Mouse (Mus musculus) forebrain, embryonic 16.5 days (tissue): ENCODE data around the gene Ilf2. TPM values are rescaled to one million over a fixed set of nuclear protein-coding genes. Genes with fewer than 3 reads are reported as not detected.

Source experiments
- ATAC-seq: fragments of 200-750 bp; cut with Nextera tagmentation; 2 replicates; pipeline ENCODE4 v1.8.0; 2017; ENCODE audit warnings: mild to moderate bottlenecking, moderate library complexity
- H3K27ac ChIP-seq: fragments of 300-500 bp; sonication (generic); 2 replicates; pipeline ENCODE4 v1.5.1; 2014; ENCODE audit warnings: low read length, control low read depth
- H3K27me3 ChIP-seq: fragments of 300-500 bp; sonication (generic); replicated peaks from 2 replicates; pipeline ENCODE4 v1.6.1; 2014; ENCODE audit warnings: low read length; ENCODE audit not compliant: control insufficient read depth, insufficient read depth
- H3K36me3 ChIP-seq: fragments of 300-500 bp; sonication (generic); 2 replicates; pipeline ENCODE4 v1.6.1; 2014; ENCODE audit not compliant: control insufficient read depth, insufficient read depth
- H3K4me1 ChIP-seq: fragments of 300-500 bp; sonication (generic); replicated peaks from 2 replicates; pipeline ENCODE4 v1.6.1; 2014; ENCODE audit warnings: low read length; ENCODE audit not compliant: control insufficient read depth, insufficient read depth
- H3K4me2 ChIP-seq: fragments of 300-500 bp; sonication (generic); 2 replicates; pipeline ENCODE4 v1.6.1; 2014; ENCODE audit warnings: mild to moderate bottlenecking, low read length, control low read depth
- H3K4me3 ChIP-seq: fragments of 300-500 bp; sonication (generic); replicated peaks from 2 replicates; pipeline ENCODE4 v1.5.1; 2014; ENCODE audit warnings: mild to moderate bottlenecking, low read length, control low read depth
- H3K9ac ChIP-seq: fragments of 300-500 bp; sonication (generic); replicated peaks from 2 replicates; pipeline ENCODE4 v1.6.1; 2014; ENCODE audit warnings: low read depth, low read length, control low read depth
- H3K9me3 ChIP-seq: fragments of 300-500 bp; sonication (generic); 2 replicates; pipeline ENCODE4 v1.6.1; 2016; ENCODE audit warnings: low read length; ENCODE audit not compliant: control insufficient read depth
- WGBS: fragments of 180-500 bp; shearing (Covaris S2); extraction: QIAGEN DNeasy Blood & Tissue Kit; methylation state at CpG from one replicate; pipeline ENCODE4 v1.1.7; 2014; 5-methylcytosine and 5-hydroxymethylcytosine counted together
- polyA plus RNA-seq: library from polyadenylated mRNA; unstranded; fragments of >200 nt; fragmentation: Nextera tagmentation; extraction: Ambion mirVana; gene quantifications from 2 replicates; pipeline ENCODE4 v1.2.1, GENCODE M21; 2015

Gene Ilf2
- polyA plus RNA-seq, 1 experiment from 2014 or later, result 331 TPM

DNA sequence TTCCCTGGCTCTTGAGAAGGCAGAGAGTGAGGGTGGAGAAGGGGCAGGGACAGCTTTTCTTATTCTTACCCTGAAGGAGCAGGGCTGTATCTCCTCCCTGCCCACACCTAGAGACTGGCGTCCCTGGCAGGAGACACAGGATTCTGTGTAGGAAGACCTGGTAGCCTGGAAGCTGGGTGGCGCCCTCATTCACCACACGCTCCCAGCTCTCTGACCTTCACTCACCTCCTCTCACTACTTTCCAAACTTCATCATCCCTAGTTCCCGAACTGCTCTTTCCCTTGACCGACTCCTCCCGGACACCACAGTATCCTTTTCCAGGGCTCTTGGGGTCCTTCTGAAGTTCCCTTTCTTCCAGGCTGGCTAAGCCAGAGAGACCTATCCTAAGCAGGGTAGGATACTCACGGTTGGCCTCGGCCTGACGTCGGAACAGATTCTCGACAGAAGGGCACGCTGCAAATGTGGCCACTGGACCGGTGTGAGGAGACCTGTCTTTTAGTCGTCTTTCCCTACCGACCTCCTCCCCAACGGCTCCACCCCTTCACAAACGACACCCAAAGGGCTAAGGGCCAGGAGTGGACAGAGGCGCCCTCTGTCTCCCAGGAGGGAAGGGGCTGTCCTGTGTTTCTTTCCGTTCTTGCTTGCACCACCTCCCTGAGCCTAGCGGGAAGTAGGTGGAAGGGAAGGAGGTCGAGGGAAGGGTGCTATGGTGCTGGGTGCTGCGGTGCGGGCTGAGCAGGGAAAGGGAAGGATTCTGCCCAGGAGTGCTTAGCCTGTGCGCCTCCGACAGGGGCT lies 38.1 kb downstream of the Ilf2 start, which contains the start of the genes S100a1 and S100a13:
Gene S100a1, minus strand, starts transcription at position 597 of the 795 bp plus-strand sequence.
Gene S100a13, plus strand, starts transcription at position 640 of the 795 bp plus-strand sequence.
- Histone ChIP-seq H3K4me1 (peaks cover 10% of the 10 kb centered on the region; the same call in 1 of the 2 replicates), H3K27me3 (peaks cover 10% of the 10 kb centered on the region), H3K36me3 (no peaks in the 10 kb centered on the region), H3K9ac (peak within 1 kb of the TSS; percentile 36; the same call in 1 of the 2 replicates), H3K9me3 (no peaks in the 10 kb centered on the region), H3K27ac (no peak within 1 kb of the TSS), H3K4me2 (peak within 1 kb of the TSS; percentile 57), H3K4me3 (peak within 1 kb of the TSS; percentile 26)
- 6% methylated on average over 25 of the region's 25 CpGs for WGBS
- peak; percentile 16; the same call in 1 of the 2 replicates for ATAC-seq

DNA sequence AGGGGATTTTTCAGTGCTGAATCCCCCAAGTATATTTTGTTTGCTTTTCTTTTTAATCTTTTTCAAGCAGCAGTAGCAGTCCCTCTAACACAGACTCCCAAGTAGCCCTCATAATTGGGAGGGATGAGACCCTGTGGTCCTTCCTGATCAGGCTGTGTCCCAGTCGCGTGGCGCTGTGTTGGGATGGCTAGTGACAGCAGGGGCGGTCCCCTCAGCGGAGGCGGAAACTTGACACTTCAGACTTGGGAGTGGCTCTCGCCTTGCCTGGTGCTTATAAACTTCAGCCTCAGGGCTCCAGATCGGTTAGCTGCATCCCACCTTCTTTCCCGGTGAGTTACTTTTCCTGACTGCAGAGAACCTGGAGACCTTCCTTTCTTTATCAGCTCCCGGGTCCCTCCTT lies 38.8 kb downstream of the Ilf2 start:
- 2% methylated on average over 10 of the region's 10 CpGs for WGBS
- peak overlapping the region; percentile 57 for H3K4me2 ChIP-seq
- ATAC-seq, result peak; percentile 63

DNA sequence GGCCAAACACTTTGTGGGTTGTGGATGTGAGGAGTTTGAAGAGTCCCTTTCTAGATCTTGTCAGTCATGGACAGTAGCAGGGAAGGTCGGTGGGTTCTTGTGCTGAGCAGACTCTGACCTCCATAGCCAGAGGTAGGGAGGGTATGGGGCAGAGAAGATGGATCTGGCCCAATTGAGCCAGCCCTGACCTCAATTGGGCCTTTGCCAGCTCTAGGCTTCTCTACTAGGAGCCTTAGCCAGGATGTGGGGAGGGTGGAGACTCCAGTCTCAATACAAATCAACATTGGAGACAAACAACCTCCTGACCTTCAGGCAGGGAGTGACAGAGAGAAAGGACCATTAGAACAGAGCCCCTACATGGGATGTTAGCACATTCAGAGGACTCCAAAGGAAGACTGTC lies 39.3 kb downstream of the Ilf2 start:
- no peak for ATAC-seq
- H3K4me1 ChIP-seq, result peaks cover 8% of the 10 kb centered on the region; the same call in 1 of the 2 replicates
- H3K36me3 ChIP-seq, result no peaks in the 10 kb centered on the region
- WGBS, result 37% methylated on average over 1 of the region's 1 CpGs
- peaks cover 10% of the 10 kb centered on the region for H3K27me3 ChIP-seq
- H3K4me2 ChIP-seq, result peak overlapping the region; percentile 57
- peak overlapping the region; percentile 26 for H3K4me3 ChIP-seq
- H3K27ac ChIP-seq, result no peak overlapping the region
- no peaks in the 10 kb centered on the region for H3K9me3 ChIP-seq
- no peak overlapping the region for H3K9ac ChIP-seq

More for the DNA sequence above, 38.8 kb downstream of the Ilf2 start:
- peaks cover 10% of the 10 kb centered on the region for H3K27me3 ChIP-seq
- peak overlapping the region; percentile 26 for H3K4me3 ChIP-seq
- H3K9me3 ChIP-seq, result no peaks in the 10 kb centered on the region
- no peak overlapping the region for H3K27ac ChIP-seq
- H3K4me1 ChIP-seq, result peaks cover 9% of the 10 kb centered on the region; the same call in 1 of the 2 replicates
- peak overlapping the region; percentile 36; the same call in 1 of the 2 replicates for H3K9ac ChIP-seq
- H3K36me3 ChIP-seq, result no peaks in the 10 kb centered on the region

- ATAC-seq, result no peak
- WGBS, result 94% methylated on average over 4 of the region's 4 CpGs
- Histone ChIP-seq H3K4me2 (no peak overlapping the region), H3K4me1 (peaks cover 8% of the 10 kb centered on the region; the same call in 1 of the 2 replicates), H3K27ac (no peak overlapping the region), H3K9me3 (no peaks in the 10 kb centered on the region), H3K36me3 (no peaks in the 10 kb centered on the region), H3K9ac (no peak overlapping the region), H3K27me3 (peaks cover 10% of the 10 kb centered on the region), H3K4me3 (no peak overlapping the region)
Observed at GRCm38 (mm10) chr3:90515789-90516188, 39.9 kb downstream of the Ilf2 start.

GRCm38 (mm10) chr3:90517711-90518110 lies 41.8 kb downstream of the Ilf2 start:
- peaks cover 10% of the 10 kb centered on the region for H3K27me3 ChIP-seq
- H3K27ac ChIP-seq, result no peak overlapping the region
- H3K4me3 ChIP-seq, result no peak overlapping the region
- no peak overlapping the region for H3K9ac ChIP-seq
- H3K4me2 ChIP-seq, result no peak overlapping the region
- ATAC-seq, result no peak
- WGBS, result 87% methylated on average over 4 of the region's 4 CpGs
- H3K9me3 ChIP-seq, result no peaks in the 10 kb centered on the region
- no peaks in the 10 kb centered on the region for H3K36me3 ChIP-seq
- peaks cover 8% of the 10 kb centered on the region; the same call in 1 of the 2 replicates for H3K4me1 ChIP-seq

DNA sequence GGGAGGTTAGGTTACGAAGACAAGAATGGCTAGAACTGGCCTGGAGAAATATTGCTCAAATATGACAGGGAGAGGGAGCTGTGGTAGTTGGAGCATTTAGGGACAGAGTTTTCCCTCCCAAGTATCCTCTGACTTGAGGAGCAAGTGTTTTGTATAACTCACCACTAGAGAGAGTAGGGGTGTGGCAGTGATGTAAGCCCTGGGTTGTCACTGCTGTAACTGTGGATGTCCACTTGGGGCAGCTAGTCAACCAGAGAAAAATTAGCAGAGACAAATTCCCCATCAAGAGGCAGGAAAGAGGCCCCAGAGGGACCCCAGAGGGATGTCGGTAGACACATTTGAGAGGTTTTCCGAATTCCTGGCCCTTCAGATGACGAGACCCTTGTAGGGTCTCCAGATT lies 49.5 kb downstream of the Ilf2 start:
- H3K9me3 ChIP-seq, result no peaks in the 10 kb centered on the region
- H3K27ac ChIP-seq, result no peak overlapping the region
- ATAC-seq, result no peak
- no peak overlapping the region for H3K4me3 ChIP-seq
- WGBS, result 73% methylated on average over 4 of the region's 4 CpGs
- H3K4me2 ChIP-seq, result no peak overlapping the region
- H3K9ac ChIP-seq, result no peak overlapping the region
- no peaks in the 10 kb centered on the region for H3K36me3 ChIP-seq
- H3K4me1 ChIP-seq, result no peaks in the 10 kb centered on the region
- no peaks in the 10 kb centered on the region for H3K27me3 ChIP-seq

DNA sequence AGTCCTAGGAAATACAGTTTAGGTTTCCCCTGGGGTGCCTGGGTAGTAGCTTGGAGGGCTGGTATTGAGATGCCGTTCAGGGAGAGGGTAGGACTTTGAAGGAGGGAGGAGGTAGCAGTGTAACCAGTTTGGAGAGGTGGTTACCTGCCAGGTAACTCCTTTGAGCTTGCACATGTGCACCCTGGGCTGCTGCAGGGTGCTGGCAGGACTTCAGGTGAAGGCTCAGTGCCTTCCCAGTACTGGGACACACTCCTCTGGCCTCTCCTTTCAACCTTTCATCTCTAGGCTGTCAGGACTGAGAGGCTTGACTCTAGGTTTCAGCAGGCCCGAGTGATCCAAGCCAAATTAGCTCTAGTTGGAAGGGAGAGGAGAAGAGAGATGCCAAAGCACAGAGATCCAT lies 50.1 kb downstream of the Ilf2 start:
- no peak for ATAC-seq

GRCm38 (mm10) chr3:90526580-90526979 lies 50.7 kb downstream of the Ilf2 start, which contains the start of gene S100a14:
TSS of gene S100a14 (plus strand) at chr3:90526856.
- 75% methylated on average over 5 of the region's 5 CpGs for WGBS
- Histone ChIP-seq H3K9me3 (no peaks in the 10 kb centered on the region), H3K9ac (no peak within 1 kb of the TSS), H3K4me2 (no peak within 1 kb of the TSS), H3K36me3 (no peaks in the 10 kb centered on the region), H3K4me1 (no peaks in the 10 kb centered on the region), H3K4me3 (no peak within 1 kb of the TSS), H3K27ac (no peak within 1 kb of the TSS), H3K27me3 (no peaks in the 10 kb centered on the region)
- ATAC-seq, result no peak

More for the DNA sequence above, 50.1 kb downstream of the Ilf2 start:
- Histone ChIP-seq H3K36me3 (no peaks in the 10 kb centered on the region), H3K4me1 (no peaks in the 10 kb centered on the region), H3K9me3 (no peaks in the 10 kb centered on the region), H3K4me3 (no peak overlapping the region), H3K27ac (no peak overlapping the region), H3K9ac (no peak overlapping the region), H3K4me2 (no peak overlapping the region), H3K27me3 (no peaks in the 10 kb centered on the region)
- 81% methylated on average over 2 of the region's 2 CpGs for WGBS

DNA sequence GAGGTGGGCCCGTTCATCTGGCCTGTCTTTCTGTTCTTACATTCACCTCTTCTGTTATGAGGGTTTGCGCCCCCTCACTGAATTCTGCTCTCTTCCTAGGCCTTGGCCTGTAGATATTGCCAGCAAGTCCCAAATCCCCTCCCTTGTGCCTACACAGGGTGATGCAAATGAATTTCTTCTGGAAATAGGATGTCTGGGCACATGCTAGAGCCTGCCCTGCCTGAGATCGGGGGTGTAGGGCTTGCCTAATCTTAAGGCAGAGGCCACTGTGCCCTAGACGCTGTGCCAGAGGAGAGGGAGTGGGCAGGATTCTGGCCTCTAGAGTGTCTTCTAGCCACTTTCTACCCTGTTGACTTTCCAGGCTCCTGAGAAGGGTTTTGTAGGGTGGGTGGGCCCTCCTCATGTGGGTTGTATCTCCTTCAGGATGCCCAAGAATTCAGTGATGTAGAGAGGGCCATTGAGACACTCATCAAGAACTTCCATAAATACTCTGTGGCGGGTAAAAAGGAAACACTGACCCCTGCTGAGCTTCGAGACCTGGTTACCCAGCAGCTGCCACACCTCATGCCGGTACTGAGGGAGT lies 51.5 kb downstream of the Ilf2 start:
- Histone ChIP-seq H3K9me3 (no peaks in the 10 kb centered on the region), H3K36me3 (no peaks in the 10 kb centered on the region), H3K4me1 (no peaks in the 10 kb centered on the region), H3K4me3 (no peak overlapping the region), H3K27me3 (no peaks in the 10 kb centered on the region), H3K27ac (no peak overlapping the region), H3K9ac (no peak overlapping the region), H3K4me2 (no peak overlapping the region)
- ATAC-seq, result no peak
- 91% methylated on average over 7 of the region's 7 CpGs for WGBS
